In the genomic region with DNA sequence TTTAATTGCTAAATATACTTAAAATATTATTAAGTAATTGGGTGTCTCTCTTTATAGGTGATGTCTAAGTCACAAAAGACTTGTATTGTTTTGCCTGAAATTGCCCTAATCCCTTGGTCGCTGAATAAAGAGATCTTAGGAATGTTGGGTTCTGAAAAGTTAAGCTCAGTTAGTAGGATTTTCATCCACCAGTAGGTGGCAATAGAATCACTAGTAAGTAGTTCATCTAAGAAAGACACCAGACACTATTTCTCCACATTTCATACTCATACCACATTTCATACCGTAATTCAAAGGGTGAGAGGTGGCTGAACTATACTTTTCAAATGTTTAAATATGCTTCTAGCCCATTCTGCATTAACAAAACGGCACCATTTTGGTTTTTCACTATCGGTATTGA, we compare ENCODE assay signal across 10 mouse cellular contexts. TPM values are rescaled to one million over a fixed set of nuclear protein-coding genes. Genes with fewer than 3 reads are reported as not detected.
DNase-seq lines count a peak whose midpoint lies in the region; ATAC-seq lines count a peak whose summit lies in the region.
"Had no signal": no experiment of that assay in that cellular context is flagged by ENCODE, and none has a peak within 500 bp of the region (broad histone marks: within the 10 kb centered on the region; RNA-seq: fewer than 3 reads in every experiment).

No protein-coding gene starts in this region.

- no peaks in the 10 kb centered on the region for H3K27me3 ChIP-seq in forebrain, embryonic 11.5 days (ENCODE audit: control insufficient read depth, insufficient read depth, low read length)
- no peaks in the 10 kb centered on the region for H3K27me3 ChIP-seq in forebrain, embryonic 10.5 days (ENCODE audit: poor library complexity, severe bottlenecking)
- H3K27me3 ChIP-seq in midbrain, embryonic 13.5 days, result no peaks in the 10 kb centered on the region
- H3K27me3 ChIP-seq: liver, embryonic 15.5 days had no signal

- no peaks in the 10 kb centered on the region for H3K9me3 ChIP-seq in forebrain, embryonic 11.5 days (ENCODE audit: control insufficient read depth, low read length)
- no peaks in the 10 kb centered on the region for H3K9me3 ChIP-seq in forebrain, embryonic 10.5 days
- H3K9me3 ChIP-seq in midbrain, embryonic 13.5 days, result no peaks in the 10 kb centered on the region
- H3K9me3 ChIP-seq: liver, embryonic 15.5 days had no signal

- H3K4me3 ChIP-seq in forebrain, embryonic 11.5 days (ENCODE audit: low read depth, low read length), result no peak overlapping the region
- no peak overlapping the region for H3K4me3 ChIP-seq in forebrain, embryonic 10.5 days
- H3K4me3 ChIP-seq in midbrain, embryonic 13.5 days (replicated peaks), result no peak overlapping the region
- H3K4me3 ChIP-seq: liver, embryonic 15.5 days had no signal

- no peak overlapping the region for H3K9ac ChIP-seq in forebrain, embryonic 11.5 days (ENCODE audit: low read length)
- no peak overlapping the region for H3K9ac ChIP-seq in midbrain, embryonic 13.5 days (replicated peaks)
- H3K9ac ChIP-seq: liver, embryonic 15.5 days had no signal

- no peak overlapping the region for H3K27ac ChIP-seq in forebrain, embryonic 11.5 days (ENCODE audit: low read depth, low read length)
- no peak overlapping the region for H3K27ac ChIP-seq in forebrain, embryonic 10.5 days
- H3K27ac ChIP-seq in midbrain, embryonic 13.5 days, result no peak overlapping the region
- H3K27ac ChIP-seq: liver, embryonic 15.5 days had no signal

- H3K4me2 ChIP-seq in forebrain, embryonic 11.5 days (ENCODE audit: low read depth, low read length, severe bottlenecking), result no peak overlapping the region
- no peak overlapping the region for H3K4me2 ChIP-seq in midbrain, embryonic 13.5 days (replicated peaks)
- H3K4me2 ChIP-seq: liver, embryonic 15.5 days had no signal

- no peaks in the 10 kb centered on the region for H3K4me1 ChIP-seq in forebrain, embryonic 11.5 days (replicated peaks; ENCODE audit: control insufficient read depth, insufficient read depth, low read length)
- peaks cover 14% of the 10 kb centered on the region for H3K4me1 ChIP-seq in forebrain, embryonic 10.5 days
- H3K4me1 ChIP-seq in midbrain, embryonic 13.5 days (replicated peaks), result no peaks in the 10 kb centered on the region
- H3K4me1 ChIP-seq: liver, embryonic 15.5 days had no signal

- intact Hi-C loops in left cerebral cortex, postnatal 14 days (cut with DNase I), result loop anchor here (10.0 kb wide), 1 partner anchor 391 kb away; no protein-coding TSS in a partner anchor

- DNase-seq in forebrain, embryonic 11.5 days (ENCODE audit: low spot score), result no peak
- DNase-seq in forebrain, embryonic 10.5 days (ENCODE audit: extremely low spot score, low spot score), result no peak
- peak; percentile 56 to 67 for DNase-seq in left cerebral cortex, postnatal 14 days (ENCODE audit: low spot score in 2 of 2)
- no peak for DNase-seq in left cerebral cortex, adult 8-10 months (ENCODE audit: low spot score in 2 of 2)
- DNase-seq in ZHBTc4 (ENCODE audit: low read depth, low spot score), result peak; percentile 21
- no peak for DNase-seq in urinary bladder, postnatal 14 days (ENCODE audit: low spot score)

- ATAC-seq in forebrain, embryonic 11.5 days (replicated peaks; ENCODE audit: low FRiP score), result peak; percentile 77
- 0 out of 2 replicates have a peak, but pooled peaks have one; percentile 60 for ATAC-seq in midbrain, embryonic 13.5 days
- no peak for ATAC-seq in erythroid progenitor cell, adult 5-6 weeks (replicated peaks; ENCODE audit: low FRiP score, poor library complexity, severe bottlenecking)

- WGBS in forebrain, embryonic 11.5 days, result 53% methylated on average over 4 of the region's 4 CpGs
- WGBS in forebrain, embryonic 10.5 days, result 50% methylated on average over 4 of the region's 4 CpGs
- WGBS in midbrain, embryonic 13.5 days, result 53% methylated on average over 4 of the region's 4 CpGs

- no peaks in the 10 kb centered on the region for H3K36me3 ChIP-seq in forebrain, embryonic 11.5 days (ENCODE audit: control insufficient read depth, insufficient read depth, low read length)
- H3K36me3 ChIP-seq in forebrain, embryonic 10.5 days (replicated peaks), result no peaks in the 10 kb centered on the region
- no peaks in the 10 kb centered on the region for H3K36me3 ChIP-seq in midbrain, embryonic 13.5 days
- H3K36me3 ChIP-seq: liver, embryonic 15.5 days had no signal

RNA-seq across cellular contexts. Expression of gene Muc15, which starts 57.8 kb away (rescaled TPM):
- polyA plus RNA-seq in forebrain, embryonic 11.5 days (2014; fragmentation: Nextera tagmentation; extraction: Ambion mirVana), result 0.05 TPM in 1 of 2 replicates, not detected in the other
- 0.06 TPM in 1 of 2 replicates, not detected in the other for polyA plus RNA-seq in forebrain, embryonic 10.5 days (2016; fragmentation: Nextera tagmentation; extraction: Ambion mirVana)
- under 1 TPM; 0.20 to 0.51 TPM for total RNA-seq in left cerebral cortex, postnatal 14 days (2021)
- total RNA-seq in left cerebral cortex, adult 8-10 months (2022), result under 1 TPM in 3 of 4 experiments, not detected in 1; 0.19 to 0.39 (median 0.32) TPM
- polyA plus RNA-seq in midbrain, embryonic 13.5 days (2015; fragmentation: Nextera tagmentation; extraction: Ambion mirVana), result 0.12 TPM in 1 of 2 replicates, not detected in the other
- total RNA-seq in erythroid progenitor cell, adult 5-6 weeks (2015; ENCODE audit: low replicate concordance), result not detected in 2 replicates
- not detected in 2 replicates for total RNA-seq in erythroid progenitor cell, adult 5-6 weeks (2017; ENCODE audit: low replicate concordance)
- polyA plus RNA-seq: liver, embryonic 15.5 days; small intestine, adult 2 months had no signal

Comparison
In these comparisons a context has a peak if more than half of its experiments do, and no peak if none do; other contexts are left out.
1. DNase-seq: peak in left cerebral cortex, postnatal 14 days (2 of 2) and ZHBTc4 (single experiment); none in forebrain, embryonic 11.5 days (single experiment), forebrain, embryonic 10.5 days (single experiment), left cerebral cortex, adult 8-10 months (0 of 2) and urinary bladder, postnatal 14 days (single experiment).